Mouse (Mus musculus) liver, embryonic 11.5 days (tissue): ENCODE results near the gene Orm3. TPM values are rescaled to one million over a fixed set of nuclear protein-coding genes. Genes with fewer than 3 reads are reported as not detected.

Source experiments
- ATAC-seq: fragments of 200-750 bp; cut with Nextera tagmentation; replicated peaks from 2 replicates; pipeline ENCODE4 v1.8.0; 2017; ENCODE audit warnings: moderate number of reproducible peaks, mild to moderate bottlenecking, moderate TSS enrichment, moderate library complexity; ENCODE audit not compliant: low FRiP score
- DNase-seq: peaks from one replicate; pipeline ENCODE4 v3.0.0-alpha.2; 2017; ENCODE audit warnings: low spot score
- H3K27ac ChIP-seq: fragments of 300-500 bp; sonication (generic); 2 replicates; pipeline ENCODE4 v1.5.1; 2014; ENCODE audit warnings: mild to moderate bottlenecking, low read depth, low read length, control low read depth
- H3K27me3 ChIP-seq: fragments of 300-500 bp; sonication (generic); replicated peaks from 2 replicates; pipeline ENCODE4 v1.6.1; 2014; ENCODE audit warnings: low read length, mixed read lengths; ENCODE audit not compliant: control insufficient read depth, insufficient read depth
- H3K36me3 ChIP-seq: fragments of 300-500 bp; sonication (generic); 2 replicates; pipeline ENCODE4 v1.6.1; 2014; ENCODE audit warnings: mild to moderate bottlenecking, low read length, moderate library complexity, mixed read lengths; ENCODE audit not compliant: control insufficient read depth, insufficient read depth
- H3K4me1 ChIP-seq: fragments of 300-500 bp; sonication (generic); replicated peaks from 2 replicates; pipeline ENCODE4 v1.6.1; 2014; ENCODE audit warnings: low read length, mixed read lengths; ENCODE audit not compliant: control insufficient read depth, insufficient read depth
- H3K4me2 ChIP-seq: fragments of 300-500 bp; sonication (generic); 2 replicates; pipeline ENCODE4 v1.6.1; 2014; ENCODE audit warnings: mild to moderate bottlenecking, control low read depth, moderate library complexity
- H3K4me3 ChIP-seq: fragments of 300-500 bp; sonication (generic); 2 replicates; pipeline ENCODE4 v1.5.1; 2014; ENCODE audit warnings: low read depth, low read length, control low read depth
- H3K9ac ChIP-seq: fragments of 300-500 bp; sonication (generic); 2 replicates; pipeline ENCODE4 v1.6.1; 2014; ENCODE audit warnings: low read depth, low read length, control low read depth
- H3K9me3 ChIP-seq: fragments of 300-500 bp; sonication (generic); 2 replicates; pipeline ENCODE4 v1.6.1; 2016; ENCODE audit warnings: low read length, inconsistent platforms, mixed read lengths; ENCODE audit not compliant: control insufficient read depth
- WGBS: fragments of 180-500 bp; shearing (Covaris S2); extraction: QIAGEN DNeasy Blood & Tissue Kit; methylation state at CpG from one replicate; pipeline ENCODE4 v1.1.7; 2014; 5-methylcytosine and 5-hydroxymethylcytosine counted together
- polyA plus RNA-seq: library from polyadenylated mRNA; unstranded; fragments of >200 nt; fragmentation: Nextera tagmentation; extraction: Ambion mirVana; gene quantifications from 2 replicates; pipeline ENCODE4 v1.2.1, GENCODE M21; 2014

Orm3 gene
- polyA plus RNA-seq, 1 experiment from 2014 or later: not detected

DNA sequence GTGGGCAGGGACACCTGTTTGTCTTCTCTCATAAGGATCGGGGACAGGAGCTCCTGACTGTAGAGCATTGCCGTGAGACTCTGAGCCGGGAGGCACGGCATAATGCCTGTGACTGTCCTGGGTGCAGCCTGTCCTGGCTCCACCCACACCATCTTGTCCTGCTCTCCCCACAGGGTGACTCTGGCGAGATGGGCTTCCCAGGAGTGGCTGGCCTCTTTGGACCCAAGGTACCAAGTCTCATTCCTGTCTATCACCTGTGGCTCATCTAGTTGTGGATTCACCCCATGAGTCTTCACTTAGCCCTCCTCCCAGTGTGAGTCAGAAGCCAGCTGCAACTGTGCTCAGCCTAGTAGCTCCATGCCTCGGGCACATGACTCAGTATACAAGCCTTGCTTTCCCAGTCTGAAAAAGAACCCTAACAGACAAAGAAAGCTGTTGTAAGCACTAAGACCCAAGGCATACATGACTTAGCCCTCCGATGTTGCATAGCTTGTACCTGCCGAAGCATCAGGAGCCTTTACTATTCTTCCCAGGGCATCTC lies 32.6 kb upstream of the Orm3 start:
- Histone ChIP-seq H3K36me3 (no peaks in the 10 kb centered on the region), H3K4me2 (no peak overlapping the region), H3K9ac (no peak overlapping the region), H3K9me3 (no peaks in the 10 kb centered on the region), H3K4me3 (no peak overlapping the region), H3K27me3 (no peaks in the 10 kb centered on the region), H3K27ac (no peak overlapping the region), H3K4me1 (no peaks in the 10 kb centered on the region)
- 70% methylated on average over 8 of the region's 8 CpGs for WGBS
- no peak for DNase-seq
- no peak for ATAC-seq

- no peak overlapping the region for H3K27ac ChIP-seq
- H3K9ac ChIP-seq: no peak overlapping the region
- H3K27me3 ChIP-seq: no peaks in the 10 kb centered on the region
- no peaks in the 10 kb centered on the region for H3K4me1 ChIP-seq
- H3K9me3 ChIP-seq: no peaks in the 10 kb centered on the region
- peaks cover 2% of the 10 kb centered on the region; the same call in 1 of the 2 replicates for H3K36me3 ChIP-seq
- H3K4me3 ChIP-seq: no peak overlapping the region
- DNase-seq (no peak), ATAC-seq (no peak)
- 87% methylated on average over 4 of the region's 4 CpGs for WGBS
- no peak overlapping the region for H3K4me2 ChIP-seq
These were observed 22.6 kb upstream of the Orm3 start for GRCm38 (mm10) chr4:63333403-63333802.

- no peak overlapping the region for H3K9ac ChIP-seq
- 59% methylated on average over 3 of the region's 3 CpGs for WGBS
These were observed 17.4 kb upstream of the Orm3 start for GRCm38 (mm10) chr4:63338414-63339076.

GRCm38 (mm10) chr4:63342491-63342890 lies 13.5 kb upstream of the Orm3 start:
- no peak overlapping the region for H3K9ac ChIP-seq
- no peaks in the 10 kb centered on the region for H3K27me3 ChIP-seq
- no peaks in the 10 kb centered on the region for H3K4me1 ChIP-seq
- no peak overlapping the region for H3K27ac ChIP-seq
- H3K4me2 ChIP-seq: no peak overlapping the region
- ATAC-seq: no peak
- H3K9me3 ChIP-seq: no peaks in the 10 kb centered on the region
- no peaks in the 10 kb centered on the region for H3K36me3 ChIP-seq
- 64% methylated on average over 4 of the region's 4 CpGs for WGBS
- no peak overlapping the region for H3K4me3 ChIP-seq
- no peak for DNase-seq

More at GRCm38 (mm10) chr4:63338414-63339076, 17.4 kb upstream of the Orm3 start:
- Histone ChIP-seq H3K36me3 (no peaks in the 10 kb centered on the region), H3K4me1 (no peaks in the 10 kb centered on the region), H3K9me3 (no peaks in the 10 kb centered on the region), H3K4me2 (no peak overlapping the region), H3K27ac (no peak overlapping the region), H3K27me3 (no peaks in the 10 kb centered on the region), H3K4me3 (no peak overlapping the region)
- DNase-seq: no peak
- ATAC-seq: no peak

DNA sequence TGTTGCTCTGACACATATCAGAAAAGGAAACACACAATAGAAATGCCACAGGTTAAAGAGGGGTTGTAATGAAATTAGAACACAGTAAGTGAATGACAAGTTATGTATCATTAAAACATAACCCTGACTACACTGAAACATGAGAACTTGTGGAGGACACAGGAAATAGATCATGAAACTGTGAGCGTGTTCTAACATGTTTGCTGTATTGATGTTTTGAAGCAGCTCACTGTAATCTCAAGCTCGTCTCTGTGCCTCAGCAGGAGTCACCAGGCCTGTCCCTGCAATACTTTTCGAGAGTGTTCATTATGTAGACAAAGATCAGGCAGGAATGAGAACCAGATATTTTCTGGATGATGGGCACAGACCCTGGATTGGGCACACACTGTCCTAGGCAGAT lies 12.4 kb upstream of the Orm3 start:
- DNase-seq (no peak), ATAC-seq (no peak)
- H3K4me2 ChIP-seq: no peak overlapping the region
- no peak overlapping the region for H3K27ac ChIP-seq
- 62% methylated on average over 3 of the region's 3 CpGs for WGBS
- no peak overlapping the region for H3K4me3 ChIP-seq
- no peaks in the 10 kb centered on the region for H3K36me3 ChIP-seq
- no peaks in the 10 kb centered on the region for H3K4me1 ChIP-seq
- H3K27me3 ChIP-seq: no peaks in the 10 kb centered on the region
- no peak overlapping the region for H3K9ac ChIP-seq
- no peaks in the 10 kb centered on the region for H3K9me3 ChIP-seq

- H3K36me3 ChIP-seq: no peaks in the 10 kb centered on the region
- H3K4me2 ChIP-seq: no peak within 1 kb of the TSS
- H3K4me3 ChIP-seq: no peak within 1 kb of the TSS
- H3K27ac ChIP-seq: no peak within 1 kb of the TSS
- H3K9ac ChIP-seq: no peak within 1 kb of the TSS
- no peaks in the 10 kb centered on the region for H3K27me3 ChIP-seq
- ATAC-seq: no peak
- no peaks in the 10 kb centered on the region for H3K9me3 ChIP-seq
- DNase-seq: no peak
- H3K4me1 ChIP-seq: no peaks in the 10 kb centered on the region
- WGBS: 80% methylated on average over 8 of the region's 8 CpGs
These were observed 11.7 kb upstream of the Orm3 start, which contains the start of gene Orm1 for GRCm38 (mm10) chr4:63344295-63344694. TSS of gene Orm1 (plus strand) at chr4:63344560.

DNA sequence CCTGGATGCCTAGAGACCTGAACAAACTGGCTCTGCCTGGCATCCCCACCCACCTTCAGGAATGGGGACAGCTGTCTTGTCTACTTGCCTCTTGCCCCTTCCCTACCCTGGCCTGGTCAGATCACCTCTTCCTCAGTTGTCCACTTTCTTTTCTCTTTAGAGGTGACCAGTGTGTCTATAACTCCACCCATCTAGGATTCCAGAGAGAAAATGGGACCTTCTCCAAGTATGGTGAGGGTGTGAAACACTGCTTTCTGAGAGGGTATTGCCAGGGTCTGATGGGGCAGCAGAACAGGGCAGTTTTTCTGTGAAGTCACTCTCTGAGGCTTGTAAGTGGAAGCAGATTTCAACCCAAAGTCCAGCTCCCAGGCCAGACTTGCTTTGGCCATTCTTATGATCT lies 10.7 kb upstream of the Orm3 start:
- ATAC-seq (no peak), DNase-seq (no peak)
- no peak overlapping the region for H3K27ac ChIP-seq
- H3K9me3 ChIP-seq: no peaks in the 10 kb centered on the region
- no peaks in the 10 kb centered on the region for H3K27me3 ChIP-seq
- no peak overlapping the region for H3K4me3 ChIP-seq
- no peaks in the 10 kb centered on the region for H3K36me3 ChIP-seq
- no peaks in the 10 kb centered on the region for H3K4me1 ChIP-seq
- H3K4me2 ChIP-seq: no peak overlapping the region
- no peak overlapping the region for H3K9ac ChIP-seq

- DNase-seq (no peak), ATAC-seq (no peak)
- no peak overlapping the region for H3K4me3 ChIP-seq
- H3K36me3 ChIP-seq: no peaks in the 10 kb centered on the region
- H3K9ac ChIP-seq: no peak overlapping the region
- H3K27me3 ChIP-seq: no peaks in the 10 kb centered on the region
- WGBS: 78% methylated on average over 4 of the region's 4 CpGs
- H3K4me2 ChIP-seq: no peak overlapping the region
- no peaks in the 10 kb centered on the region for H3K9me3 ChIP-seq
- H3K27ac ChIP-seq: no peak overlapping the region
- H3K4me1 ChIP-seq: no peaks in the 10 kb centered on the region
These were observed 9.3 kb upstream of the Orm3 start for GRCm38 (mm10) chr4:63346659-63347058.

GRCm38 (mm10) chr4:63348524-63348923 lies 7.4 kb upstream of the Orm3 start:
- H3K4me2 ChIP-seq: no peak overlapping the region
- no peak overlapping the region for H3K27ac ChIP-seq
- no peak overlapping the region for H3K9ac ChIP-seq
- H3K4me3 ChIP-seq: no peak overlapping the region
- DNase-seq (no peak), ATAC-seq (no peak)
- H3K4me1 ChIP-seq: no peaks in the 10 kb centered on the region
- no peaks in the 10 kb centered on the region for H3K36me3 ChIP-seq
- no peaks in the 10 kb centered on the region for H3K27me3 ChIP-seq
- 71% methylated on average over 6 of the region's 6 CpGs for WGBS
- no peaks in the 10 kb centered on the region for H3K9me3 ChIP-seq
